ENCODE assay signal across 33 mouse cellular contexts in the genomic region with DNA sequence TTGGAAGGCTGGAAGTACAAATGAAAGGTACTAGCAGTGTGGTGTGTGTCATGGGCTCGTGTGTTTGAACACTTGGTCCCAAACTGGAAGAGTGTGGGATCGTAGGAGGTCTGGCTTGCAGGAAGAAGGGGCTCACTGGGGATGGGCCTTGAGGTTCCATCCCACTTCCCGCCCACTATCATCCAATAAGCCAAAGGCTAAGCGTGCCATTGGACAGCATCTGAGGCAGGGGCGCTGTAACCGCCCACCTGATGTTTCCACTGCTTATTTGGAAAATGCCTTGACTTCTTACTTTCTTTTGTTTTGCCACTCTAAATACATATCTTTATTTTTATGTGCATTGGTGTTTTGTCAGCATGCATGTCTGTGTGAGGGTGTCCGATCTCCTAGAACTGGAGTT.
"Had no signal": no experiment of that assay in that cellular context is flagged by ENCODE, and none has a peak within 500 bp of the region (broad histone marks: within the 10 kb centered on the region; RNA-seq: fewer than 3 reads in every experiment).

No protein-coding gene starts in this region.

- H3K9me3 ChIP-seq: limb, embryonic 10.5 days; limb, embryonic 12.5 days; limb, embryonic 13.5 days; limb, embryonic 15.5 days; liver, embryonic 13.5 days; liver, embryonic 15.5 days; lung, embryonic 15.5 days; midbrain, embryonic 10.5 days; midbrain, embryonic 12.5 days; midbrain, embryonic 13.5 days; midbrain, embryonic 15.5 days; neural tube, embryonic 12.5 days; neural tube, embryonic 13.5 days had no signal

- H3K36me3 ChIP-seq: limb, embryonic 10.5 days; limb, embryonic 12.5 days; limb, embryonic 13.5 days; limb, embryonic 15.5 days; liver, embryonic 12.5 days; liver, embryonic 13.5 days; liver, embryonic 15.5 days; lung, embryonic 15.5 days; midbrain, embryonic 10.5 days; midbrain, embryonic 12.5 days; midbrain, embryonic 13.5 days; midbrain, embryonic 15.5 days; neural tube, embryonic 12.5 days; neural tube, embryonic 13.5 days had no signal

- H3K27me3 ChIP-seq: limb, embryonic 13.5 days; limb, embryonic 15.5 days; lung, embryonic 15.5 days; midbrain, embryonic 12.5 days; midbrain, embryonic 13.5 days; midbrain, embryonic 15.5 days; neural tube, embryonic 12.5 days; neural tube, embryonic 13.5 days had no signal

- DNase-seq: left cerebral cortex, postnatal 4 days; liver; liver, embryonic 13.5 days; liver, postnatal 0 days; lung, adult 18-20 months; lung, adult 2 months; lung, embryonic 14.5 days; lung, postnatal 10 days; lung, postnatal 14 days; lung, postnatal 36 days; lung, postnatal 4 days; midbrain, embryonic 14.5 days had no signal

- ATAC-seq: liver, embryonic 12.5 days; liver, postnatal 0 days; lung, postnatal 0 days; midbrain, embryonic 13.5 days; midbrain, embryonic 15.5 days; midbrain, embryonic 16.5 days had no signal

- H3K9ac ChIP-seq: limb, embryonic 12.5 days; limb, embryonic 13.5 days; limb, embryonic 15.5 days; liver, embryonic 12.5 days; liver, embryonic 13.5 days; liver, embryonic 14.5 days; liver, embryonic 15.5 days; liver, postnatal 0 days; lung, embryonic 14.5 days; lung, embryonic 15.5 days; midbrain, embryonic 12.5 days; midbrain, embryonic 13.5 days; midbrain, embryonic 15.5 days; neural tube, embryonic 12.5 days; neural tube, embryonic 13.5 days had no signal

- H3K27ac ChIP-seq: limb, embryonic 10.5 days; limb, embryonic 12.5 days; limb, embryonic 13.5 days; limb, embryonic 15.5 days; liver, embryonic 12.5 days; liver, embryonic 13.5 days; liver, embryonic 14.5 days; liver, embryonic 15.5 days; lung, embryonic 15.5 days; macrophage; midbrain, embryonic 10.5 days; midbrain, embryonic 12.5 days; midbrain, embryonic 13.5 days; midbrain, embryonic 15.5 days; neural tube, embryonic 12.5 days; neural tube, embryonic 13.5 days had no signal

- H3K4me2 ChIP-seq: limb, embryonic 12.5 days; limb, embryonic 13.5 days; limb, embryonic 15.5 days; liver, embryonic 11.5 days; liver, embryonic 12.5 days; liver, embryonic 13.5 days; liver, embryonic 15.5 days; lung, embryonic 14.5 days; lung, embryonic 15.5 days; midbrain, embryonic 11.5 days; midbrain, embryonic 12.5 days; midbrain, embryonic 13.5 days; midbrain, embryonic 15.5 days; neural tube, embryonic 12.5 days; neural tube, embryonic 13.5 days had no signal

- H3K4me3 ChIP-seq: limb, embryonic 10.5 days; limb, embryonic 12.5 days; limb, embryonic 13.5 days; limb, embryonic 15.5 days; liver, embryonic 12.5 days; liver, embryonic 13.5 days; liver, embryonic 15.5 days; lung, embryonic 15.5 days; megakaryocyte, embryonic 14.5 days; midbrain, embryonic 10.5 days; midbrain, embryonic 12.5 days; midbrain, embryonic 13.5 days; midbrain, embryonic 15.5 days; myocyte; neural tube, embryonic 12.5 days; neural tube, embryonic 13.5 days had no signal
